Mouse (Mus musculus): ENCODE measurements at regions not wholly inside any gene's neighbourhood (a gene's known extent, or its start where the extent isn't known, plus 50 kb on each side); places are given as distances from the start of the nearest gene placed in this dataset.

- peak; percentile 43 for DNase-seq (ENCODE audit: low spot score)
These were observed 551.6 kb upstream of the Kirrel3 start for GRCm38 (mm10) chr9:33934071-33934470.

DNA sequence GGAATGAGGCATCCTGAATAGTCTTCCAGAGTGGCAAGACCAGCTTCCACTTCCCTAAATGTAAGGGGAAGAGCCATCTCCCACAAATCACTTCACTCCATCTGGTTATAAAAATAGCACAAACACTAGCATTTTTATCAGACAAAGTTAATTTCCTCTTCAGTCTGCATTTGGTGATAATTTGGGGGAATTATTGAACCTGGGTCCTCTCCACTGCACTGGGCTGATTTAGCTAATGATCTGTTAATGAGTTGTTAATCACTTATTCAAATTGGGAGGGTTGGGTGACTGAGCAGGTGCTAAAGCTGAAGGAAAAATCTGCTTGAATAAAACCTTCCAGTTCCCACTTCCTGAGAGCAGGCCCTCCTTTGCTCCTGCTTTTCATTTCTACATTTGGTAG, 531.4 kb upstream of the Kirrel3 start:
- DNase-seq (ENCODE audit: low spot score) = no peak
